Mouse (Mus musculus) cortical plate, adult 2 months (tissue): ENCODE data around the gene Fam210b. TPM values are rescaled to one million over a fixed set of nuclear protein-coding genes. Genes with fewer than 3 reads are reported as not detected.

Experiments used
- H3K27ac ChIP-seq: fragments of 200-500 bp; 2 replicates; pipeline ENCODE4 v1.5.1; 2012; ENCODE audit warnings: low read length, control low read depth, inconsistent platforms; ENCODE audit not compliant: insufficient read depth
- H3K4me1 ChIP-seq: fragments of 200-500 bp; 2 replicates; pipeline ENCODE4 v1.6.1; 2011; ENCODE audit warnings: low read length; ENCODE audit not compliant: control insufficient read depth, insufficient read depth
- H3K4me3 ChIP-seq: fragments of 200-500 bp; 2 replicates; pipeline ENCODE4 v1.5.1; 2011; ENCODE audit warnings: mild to moderate bottlenecking, low read length, control low read depth; ENCODE audit not compliant: insufficient read depth
- CTCF ChIP-seq: fragments of 200-500 bp; IDR thresholded peaks from 2 replicates; pipeline ENCODE4 v1.5.1; 2011; ENCODE audit warnings: mild to moderate bottlenecking, control low read depth, low read length; ENCODE audit not compliant: insufficient read depth; ENCODE audit errors: extremely low read depth
- POLR2A ChIP-seq: fragments of 200-500 bp; IDR thresholded peaks from 2 replicates; pipeline ENCODE4 v1.6.1; 2011; ENCODE audit warnings: mild to moderate bottlenecking, low read length, control low read depth; ENCODE audit not compliant: insufficient read depth; ENCODE audit errors: extremely low read depth
- polyA plus RNA-seq: library from polyadenylated mRNA; depleted of rRNA; stranded (reverse); fragments of >200 nt; gene quantifications from 2 replicates; pipeline ENCODE4 v1.2.3, GENCODE M21; 2012

Gene Fam210b
- polyA plus RNA-seq, 1 experiment: 13.0 TPM

- TF ChIP-seq POLR2A: no peak
- TF ChIP-seq CTCF: no peak
- no peak overlapping the region for H3K4me3 ChIP-seq
- H3K4me1 ChIP-seq: no peaks in the 10 kb centered on the region
- H3K27ac ChIP-seq: no peak overlapping the region
Observed at GRCm38 (mm10) chr2:172328248-172328647, 17.1 kb upstream of the Fam210b start.

GRCm38 (mm10) chr2:172329179-172329578 is 16.2 kb upstream of the Fam210b start:
- no peak for TF ChIP-seq POLR2A
- peak; percentile 93 for TF ChIP-seq CTCF
- no peaks in the 10 kb centered on the region for H3K4me1 ChIP-seq
- H3K4me3 ChIP-seq: no peak overlapping the region
- no peak overlapping the region for H3K27ac ChIP-seq

- Histone ChIP-seq H3K4me1 (no peaks in the 10 kb centered on the region), H3K4me3 (no peak overlapping the region), H3K27ac (no peak overlapping the region)
- TF ChIP-seq CTCF: no peak
- TF ChIP-seq POLR2A: no peak
Observed at GRCm38 (mm10) chr2:172338206-172338942, 7.0 kb upstream of the Fam210b start.

GRCm38 (mm10) chr2:172340936-172341335 is 4.4 kb upstream of the Fam210b start:
- no peak overlapping the region for H3K4me3 ChIP-seq
- TF ChIP-seq POLR2A: no peak
- no peak for TF ChIP-seq CTCF
- no peak overlapping the region for H3K27ac ChIP-seq
- no peaks in the 10 kb centered on the region for H3K4me1 ChIP-seq

- Histone ChIP-seq H3K4me3 (no peak overlapping the region), H3K27ac (no peak overlapping the region), H3K4me1 (no peaks in the 10 kb centered on the region)
- TF ChIP-seq CTCF: no peak
- TF ChIP-seq POLR2A: no peak
Observed at GRCm38 (mm10) chr2:172341606-172342005, 3.8 kb upstream of the Fam210b start.

- Histone ChIP-seq H3K4me1 (no peaks in the 10 kb centered on the region), H3K4me3 (no peak overlapping the region), H3K27ac (no peak overlapping the region)
- no peak for TF ChIP-seq CTCF
- TF ChIP-seq POLR2A: no peak
Observed at GRCm38 (mm10) chr2:172343751-172344150, 1.6 kb upstream of the Fam210b start.

- no peak overlapping the region for H3K27ac ChIP-seq
- no peak overlapping the region for H3K4me3 ChIP-seq
- H3K4me1 ChIP-seq: no peaks in the 10 kb centered on the region
- no peak for TF ChIP-seq CTCF
- no peak for TF ChIP-seq POLR2A
Observed at GRCm38 (mm10) chr2:172344669-172345068, 696 bp upstream of the Fam210b start.

GRCm38 (mm10) chr2:172346034-172346929 is 917 bp downstream of the Fam210b start:
- Histone ChIP-seq H3K4me3 (peak overlapping the region; percentile 70), H3K4me1 (no peaks in the 10 kb centered on the region), H3K27ac (no peak overlapping the region)
- TF ChIP-seq POLR2A (no peak), CTCF (no peak)

GRCm38 (mm10) chr2:172346933-172347611 is 1.7 kb downstream of the Fam210b start:
- TF ChIP-seq CTCF: no peak
- no peak for TF ChIP-seq POLR2A
- Histone ChIP-seq H3K27ac (no peak overlapping the region), H3K4me3 (no peak overlapping the region; the same call in 1 of the 2 replicates), H3K4me1 (no peaks in the 10 kb centered on the region)
